Mouse (Mus musculus) left cerebral cortex, postnatal 10 days (tissue): ENCODE data around the gene Fam189a2. TPM values are rescaled to one million over a fixed set of nuclear protein-coding genes. Genes with fewer than 3 reads are reported as not detected.
A peak's percentile ranks its signal among the peaks of the same experiment; 100 is the strongest.

Source experiments
- DNase-seq, 2 experiments: peaks; one replicate each; pipeline ENCODE4 v3.0.0; 2021 to 2022; ENCODE audit warnings: low spot score in 2 of 2, mixed read lengths in 1 of 2; ENCODE audit errors: extremely low spot score in 1 of 2
- intact Hi-C: fragments of 180-260 bp; cut with DNase I; formaldehyde crosslinking; loops from one replicate; pipeline ENCODE4 v1.15.1; 2025
- total RNA-seq, 2 experiments: library from RNA; stranded (reverse); gene quantifications; 2 replicates each; pipeline ENCODE4 v1.2.3; 2021

The Fam189a2 gene
- total RNA-seq, 2 experiments from 2014 or later = 15.2 to 16.1 TPM

DNA sequence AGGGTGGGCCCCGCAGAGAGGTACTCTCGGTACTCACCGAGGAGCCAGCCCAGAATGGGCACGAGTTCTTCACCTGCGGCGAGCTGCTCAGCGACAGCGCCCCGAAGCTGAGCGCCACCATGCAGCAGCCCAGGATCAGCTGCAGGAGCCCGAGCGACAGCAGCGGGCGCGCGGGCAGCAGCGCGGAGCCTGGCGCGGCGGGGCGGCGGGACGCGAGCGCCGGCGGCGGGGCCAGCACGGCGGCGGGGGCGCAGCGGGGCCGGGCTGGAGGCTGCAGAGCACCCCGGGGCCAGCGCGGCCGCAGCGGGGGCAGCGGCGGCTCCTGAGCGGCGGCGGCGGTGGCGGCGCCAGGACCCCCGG is 328 bp downstream of the Fam189a2 start:
- intact Hi-C loops = loop anchor here (5.0 kb wide), 1 partner anchor 72 kb away; no protein-coding TSS in a partner anchor
- DNase-seq = peak in 1 of 2 experiments; percentile 50

DNA sequence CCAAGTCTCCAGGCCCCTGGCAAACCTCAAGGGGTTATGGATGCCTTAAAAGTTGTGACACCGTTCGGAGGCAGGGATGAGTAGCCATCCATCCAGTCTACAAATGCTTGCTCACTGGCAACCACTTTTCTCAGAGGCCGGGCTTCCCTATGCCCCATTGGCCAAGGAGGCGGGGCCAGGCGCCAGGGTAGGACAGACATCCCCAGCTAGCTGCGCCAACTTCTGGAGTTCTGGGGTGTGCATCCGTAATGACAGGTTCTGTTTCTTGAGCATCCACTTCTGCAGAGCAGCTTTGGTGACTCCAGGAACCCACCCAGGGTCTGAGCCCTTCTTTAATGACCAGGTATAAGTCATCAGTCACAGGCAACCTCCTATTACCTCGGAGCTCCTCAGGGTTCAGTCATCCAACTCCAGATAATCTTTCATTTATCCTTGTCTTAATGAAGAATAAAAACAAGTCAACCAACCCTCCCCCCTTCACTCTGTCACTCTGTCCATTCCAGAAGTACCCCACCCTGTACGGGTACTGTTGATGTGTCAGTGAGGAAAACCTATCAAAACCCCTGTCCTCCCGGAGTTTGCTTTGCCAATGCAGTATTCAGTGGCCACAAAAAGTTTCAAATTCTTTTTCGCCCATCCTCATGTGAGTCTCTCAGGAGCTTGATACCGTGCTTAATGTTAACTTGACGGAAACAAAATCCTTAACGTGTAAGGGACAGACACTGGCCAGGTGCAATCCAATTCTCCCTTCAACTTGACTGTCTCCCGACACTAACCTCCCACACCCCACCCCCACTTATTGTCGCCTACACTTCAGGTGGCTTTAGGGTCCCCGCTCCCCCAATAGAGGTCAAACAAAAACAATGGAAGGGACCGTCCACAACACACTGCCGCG is 956 bp downstream of the Fam189a2 start:
- DNase-seq = peak in 1 of 2 experiments; percentile 34
- intact Hi-C loops = loop anchor here (5.0 kb wide), 1 partner anchor 72 kb away; no protein-coding TSS in a partner anchor

DNA sequence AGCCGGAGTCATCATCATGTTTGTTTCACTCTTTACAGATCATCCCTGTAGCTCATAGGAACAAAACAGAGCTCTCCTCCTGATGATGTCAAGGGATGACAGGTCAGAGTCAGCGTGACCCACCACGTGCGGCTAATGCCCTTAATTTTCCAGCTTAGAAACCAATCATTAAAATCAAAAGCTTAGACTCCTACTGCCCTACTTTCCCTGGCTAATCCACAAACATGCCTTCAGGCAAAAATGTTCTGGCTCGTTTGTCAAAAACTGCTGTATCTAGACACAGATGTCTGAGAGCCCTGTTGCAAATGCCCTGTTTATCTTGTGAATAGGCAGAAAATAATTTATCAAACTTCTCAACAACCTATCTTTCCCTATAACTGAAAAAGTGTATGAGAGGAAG is 4.9 kb downstream of the Fam189a2 start:
- no peak for DNase-seq
- intact Hi-C loops = no loop called here

DNA sequence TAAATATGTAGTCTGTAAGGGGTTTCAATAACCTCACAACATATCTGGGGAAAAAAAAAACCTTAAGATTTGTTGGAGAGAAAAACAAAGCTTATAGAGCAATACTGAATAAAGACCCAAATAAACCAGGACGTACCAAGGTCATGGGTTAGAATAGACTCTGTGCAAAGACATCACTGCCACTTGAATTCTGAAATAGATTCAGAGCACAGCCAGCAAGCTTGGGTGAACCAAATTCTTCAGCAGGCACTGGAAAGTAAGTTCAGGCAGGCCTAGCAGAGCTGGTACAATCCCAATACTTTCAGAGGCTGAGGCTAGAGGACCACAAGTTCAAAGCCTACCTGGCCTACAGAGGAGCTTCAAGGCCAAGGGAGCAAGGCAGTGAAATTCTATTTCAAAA is 6.2 kb downstream of the Fam189a2 start:
- intact Hi-C loops = no loop called here
- DNase-seq = no peak

DNA sequence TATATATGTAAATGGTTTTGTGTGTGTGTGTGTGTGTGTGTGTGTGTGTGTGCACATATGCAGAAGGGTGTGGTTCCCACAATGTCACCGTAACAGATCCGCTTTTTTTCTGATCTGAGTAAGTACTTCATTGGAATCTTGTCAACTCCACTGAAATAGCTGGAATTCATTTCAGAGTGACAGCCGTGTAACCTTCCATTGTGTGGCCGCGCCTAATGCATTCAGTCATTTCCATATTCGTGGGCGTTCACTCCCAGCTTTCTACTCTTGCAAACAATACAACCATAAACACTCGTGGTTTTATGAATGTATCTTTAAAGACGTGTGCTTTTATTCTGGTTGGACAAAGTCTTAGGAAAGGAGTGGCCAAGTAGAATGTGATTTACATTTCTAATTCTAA is 6.7 kb downstream of the Fam189a2 start:
- intact Hi-C loops = no loop called here
- no peak for DNase-seq

DNA sequence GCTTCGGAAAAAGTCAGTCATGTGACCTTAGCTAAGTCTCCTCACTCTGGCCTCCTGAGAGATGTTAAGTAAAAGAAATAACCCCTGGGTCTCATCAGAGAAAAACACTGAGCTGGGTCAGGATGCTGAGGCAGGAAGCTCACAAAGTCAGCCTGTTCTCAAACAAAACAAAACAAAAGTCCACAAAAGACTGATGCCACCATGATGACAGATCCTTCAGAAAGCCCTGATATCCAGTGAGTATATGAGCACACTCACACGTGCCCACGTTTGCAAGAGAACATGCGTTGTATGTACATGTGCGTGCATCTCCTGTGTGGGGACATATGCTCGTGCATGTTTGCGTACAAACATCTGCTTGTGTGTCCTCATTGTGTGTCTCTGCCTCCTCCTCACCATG is 7.5 kb downstream of the Fam189a2 start:
- DNase-seq = no peak
- intact Hi-C loops = no loop called here

DNA sequence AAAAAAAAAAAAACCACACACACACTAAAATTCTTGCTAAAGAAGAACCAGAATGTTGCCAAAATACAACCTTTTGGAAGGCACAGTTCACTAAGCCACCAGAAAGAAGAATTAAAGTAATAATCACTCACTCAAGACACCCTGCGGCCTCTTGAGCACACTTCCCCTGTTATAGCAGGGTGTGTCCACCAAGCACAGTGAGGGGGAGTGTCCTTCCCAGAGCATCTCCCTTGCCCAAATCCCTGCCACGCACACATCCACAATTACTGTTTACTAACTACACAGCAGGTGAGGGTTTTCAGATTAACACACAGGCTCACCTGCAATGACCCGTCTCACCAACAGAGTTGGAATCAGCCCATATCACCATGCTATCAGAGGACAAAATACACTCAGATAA is 8.0 kb downstream of the Fam189a2 start:
- intact Hi-C loops = no loop called here
- DNase-seq = no peak

DNA sequence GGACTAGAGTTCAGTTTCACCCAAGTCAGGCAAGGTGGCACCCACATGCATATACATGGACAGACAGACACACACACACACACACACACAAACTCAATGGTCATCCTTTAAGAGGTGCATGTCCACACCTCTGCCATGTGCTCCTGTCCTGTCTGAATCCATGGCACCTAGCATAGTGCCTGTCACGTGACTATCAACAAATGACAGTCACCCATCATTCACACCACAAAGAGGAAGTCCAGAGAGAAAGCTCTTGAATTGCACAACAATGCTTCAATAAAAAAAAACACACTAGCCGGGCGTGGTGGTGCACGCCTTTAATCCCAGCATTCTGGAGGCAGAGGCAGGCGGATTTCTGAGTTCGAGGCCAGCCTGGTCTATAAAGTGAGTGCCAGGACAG is 8.5 kb downstream of the Fam189a2 start:
- DNase-seq = no peak
- intact Hi-C loops = no loop called here

DNA sequence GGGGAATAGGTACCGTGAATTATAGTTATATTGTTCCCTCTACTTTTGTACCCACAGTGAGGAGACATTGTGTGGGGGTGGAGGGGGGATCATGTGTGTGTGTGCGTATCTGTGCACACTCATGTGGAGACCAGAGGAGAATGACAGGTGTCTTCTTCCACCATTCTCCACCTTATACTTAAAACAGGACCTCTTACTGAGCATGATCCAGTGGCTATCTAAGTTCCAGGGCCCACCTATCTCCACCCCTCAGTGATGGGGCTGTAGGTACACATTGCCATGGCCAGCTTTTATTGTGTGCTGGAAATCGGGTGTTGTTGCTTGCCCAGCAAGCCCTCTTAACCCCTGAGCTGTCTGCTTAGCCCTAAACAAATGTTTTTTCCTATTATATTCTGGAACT is 10.1 kb downstream of the Fam189a2 start:
- no peak for DNase-seq
- intact Hi-C loops = no loop called here

DNA sequence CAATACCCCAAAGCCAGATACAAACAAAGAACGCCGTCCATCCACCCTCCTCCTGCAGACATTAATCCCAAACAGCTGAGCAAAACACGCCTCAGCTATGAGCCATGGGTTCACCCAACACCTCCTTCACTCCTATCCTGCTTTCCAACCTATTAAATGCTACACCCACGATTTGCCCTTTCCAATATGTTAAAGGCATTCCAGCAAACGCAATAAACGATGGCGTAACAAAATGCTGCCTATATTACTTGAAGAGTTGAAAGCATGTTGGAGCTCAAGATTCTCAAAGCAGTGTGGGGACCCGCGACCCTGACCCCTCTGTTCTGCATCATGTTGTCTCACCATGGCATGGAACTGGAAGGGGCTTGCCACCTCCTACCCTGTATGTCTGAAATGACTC is 11.2 kb downstream of the Fam189a2 start:
- no peak for DNase-seq
- intact Hi-C loops = no loop called here

DNA sequence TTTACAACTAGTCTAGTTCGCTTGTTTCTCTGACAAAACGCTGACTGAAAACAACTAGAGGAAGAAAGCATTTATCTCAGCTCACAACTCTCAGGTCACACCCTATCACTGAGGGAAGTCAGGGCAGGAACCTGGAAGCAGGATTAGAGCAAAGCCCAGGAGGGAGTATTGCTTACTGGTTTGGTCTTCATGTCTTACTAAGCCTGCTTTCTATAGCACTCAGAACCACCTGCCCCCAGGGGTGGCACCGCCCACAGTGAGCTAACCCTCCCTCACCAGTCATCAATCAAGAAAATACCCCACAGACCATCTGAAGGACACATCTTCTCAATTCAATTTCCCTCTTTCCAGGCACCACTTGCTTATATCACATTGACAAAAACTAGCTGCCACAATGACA is 12.4 kb downstream of the Fam189a2 start:
- no peak for DNase-seq
- intact Hi-C loops = no loop called here

DNA sequence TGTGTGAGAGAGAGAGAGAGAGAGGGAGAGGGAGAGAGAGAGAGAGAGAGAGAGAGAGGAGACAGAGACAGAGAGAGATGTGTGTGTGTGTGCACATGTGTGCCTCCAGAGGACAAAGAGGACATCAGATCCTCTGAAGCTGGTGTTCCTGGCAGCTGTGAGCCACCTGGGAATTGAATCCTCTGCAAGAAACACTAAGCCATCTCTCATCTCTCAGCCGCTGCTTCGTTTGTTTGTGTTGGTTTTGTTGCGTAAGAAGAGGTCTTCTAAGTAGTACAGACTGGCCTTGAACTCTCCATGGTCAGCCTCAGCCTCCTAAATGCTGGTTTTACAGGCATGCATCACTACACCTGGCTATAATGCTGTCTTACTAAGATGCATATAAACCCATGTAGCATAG is 12.9 kb downstream of the Fam189a2 start:
- DNase-seq = no peak

DNA sequence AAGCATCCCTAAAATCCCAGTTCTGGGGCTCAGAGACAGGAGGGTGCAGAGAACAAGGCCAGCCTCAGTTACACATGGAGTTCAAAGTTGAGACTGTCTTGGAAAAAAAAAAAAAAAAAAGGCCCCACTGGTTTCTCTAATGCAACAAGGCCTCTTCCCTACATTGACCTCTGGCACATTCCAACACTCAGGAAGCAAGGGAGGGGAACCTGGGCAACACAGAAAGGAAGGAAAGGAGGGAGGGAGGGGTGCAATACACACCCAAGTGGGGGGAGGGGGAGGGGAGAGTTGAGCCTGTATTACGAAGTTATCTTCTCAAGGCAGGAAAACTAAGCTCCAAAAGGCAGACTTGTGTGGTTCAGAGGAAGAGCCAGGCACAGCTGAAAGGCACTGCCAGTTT is 13.4 kb downstream of the Fam189a2 start:
- peak in 1 of 2 experiments; percentile 40 for DNase-seq
- intact Hi-C loops = no loop called here

More for the DNA sequence above, 12.9 kb downstream of the Fam189a2 start:
- intact Hi-C loops = no loop called here

DNA sequence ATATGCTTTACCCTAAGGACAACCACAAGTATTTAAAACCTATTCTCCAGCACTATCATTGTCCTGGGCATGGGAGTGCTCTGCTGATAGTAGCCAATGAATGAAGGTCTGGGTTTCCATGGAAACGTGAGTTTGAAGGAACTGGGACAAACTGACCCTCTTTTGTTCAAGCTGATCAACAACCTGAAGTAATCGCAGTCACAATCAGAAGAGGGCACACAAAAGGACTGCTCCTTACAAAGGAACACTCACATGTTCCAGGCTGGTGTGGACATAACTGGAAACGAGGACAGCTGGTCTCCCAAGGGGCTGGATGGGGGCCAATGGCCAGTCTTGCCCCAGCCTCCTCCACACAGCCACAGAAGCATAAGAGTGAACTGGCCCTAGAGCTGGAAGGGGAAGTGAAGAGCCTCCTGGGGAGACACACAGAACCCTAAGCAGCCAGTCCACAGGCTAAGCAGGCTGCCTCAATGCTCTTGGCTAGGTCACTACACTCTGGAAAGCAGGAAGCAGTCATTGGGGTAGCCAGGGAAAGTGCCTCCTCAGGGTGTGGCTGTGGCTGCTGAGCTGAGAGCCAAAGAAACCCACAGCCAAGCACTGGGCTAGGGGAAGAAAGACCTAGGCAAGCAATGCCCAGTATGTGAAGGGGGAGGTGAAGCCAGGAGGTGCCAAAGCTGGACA is 14.0 kb downstream of the Fam189a2 start:
- DNase-seq = peak in 1 of 2 experiments; percentile 59
- intact Hi-C loops = no loop called here

DNA sequence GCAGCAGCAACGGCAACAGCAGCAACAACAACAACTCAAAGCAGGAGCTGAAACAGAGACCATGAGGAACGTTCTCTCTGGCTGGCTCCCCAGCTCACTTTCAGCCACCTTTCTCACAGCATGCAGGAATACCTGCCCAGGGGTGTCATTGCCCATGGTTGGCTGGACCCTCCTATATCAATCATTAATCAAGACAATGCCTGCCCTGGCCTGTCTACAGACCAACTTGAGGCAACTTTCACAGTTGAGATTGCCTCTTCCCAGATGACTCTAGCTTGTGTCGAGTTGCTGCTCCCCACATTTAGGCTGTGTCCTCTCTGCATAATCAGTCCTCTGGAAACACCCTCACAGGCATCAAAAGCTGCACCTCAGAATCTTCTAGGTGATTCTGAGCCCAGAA is 17.6 kb downstream of the Fam189a2 start:
- intact Hi-C loops = no loop called here
- DNase-seq = no peak

DNA sequence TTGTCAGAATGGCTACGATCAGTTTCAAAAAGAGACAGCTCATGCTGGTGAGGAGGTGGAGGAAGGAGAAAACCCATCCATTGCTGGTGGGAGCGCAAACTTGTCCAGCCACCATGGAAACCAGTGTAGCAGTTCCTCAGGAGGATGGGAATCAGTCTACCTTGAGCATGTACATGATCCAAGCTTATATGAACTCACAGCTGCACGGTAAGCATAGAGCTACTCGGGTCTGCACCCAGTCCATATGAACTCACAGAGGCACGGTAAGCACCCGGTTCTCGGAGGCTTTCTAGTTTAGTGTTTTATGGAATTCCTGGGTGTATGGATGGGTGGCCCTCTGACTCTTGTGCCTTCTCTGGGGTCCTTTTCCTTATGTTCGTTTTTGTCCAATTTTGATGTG is 18.3 kb downstream of the Fam189a2 start:
- no peak for DNase-seq
- intact Hi-C loops = no loop called here

DNA sequence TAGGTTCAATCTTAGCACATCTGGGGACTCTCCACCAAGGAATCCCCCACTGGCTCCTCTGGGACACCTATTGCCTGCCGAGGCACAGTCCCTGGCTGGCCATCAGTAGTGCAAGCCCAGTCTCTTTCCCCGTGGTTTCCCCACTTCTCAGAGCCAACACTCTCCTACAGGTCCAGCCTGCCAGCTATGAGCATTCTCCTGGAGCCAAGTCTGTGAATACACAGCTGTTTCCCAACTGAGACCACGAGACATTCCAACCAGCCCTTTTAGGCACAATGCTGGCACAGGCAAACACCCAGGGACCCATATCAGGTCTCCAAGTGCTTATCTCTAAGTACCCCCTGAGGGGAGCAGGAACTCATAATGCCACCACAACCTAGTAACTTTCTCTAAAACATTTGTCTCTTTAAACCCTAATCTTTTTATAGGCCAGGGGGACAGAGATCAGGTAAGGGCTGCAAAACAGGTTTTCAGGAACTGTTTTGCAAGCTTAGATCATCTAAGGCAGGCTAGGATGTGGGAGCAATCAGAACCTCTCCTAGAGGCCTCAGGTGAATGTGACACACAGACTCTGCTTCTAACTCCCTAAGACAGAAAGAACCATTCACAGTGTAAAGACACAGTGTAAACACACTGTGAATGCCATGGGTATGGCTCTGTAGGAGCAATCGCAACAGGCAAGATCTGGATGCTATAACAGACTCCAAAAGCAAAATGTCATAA is 23.0 kb downstream of the Fam189a2 start:
- no peak for DNase-seq
- intact Hi-C loops = no loop called here

DNA sequence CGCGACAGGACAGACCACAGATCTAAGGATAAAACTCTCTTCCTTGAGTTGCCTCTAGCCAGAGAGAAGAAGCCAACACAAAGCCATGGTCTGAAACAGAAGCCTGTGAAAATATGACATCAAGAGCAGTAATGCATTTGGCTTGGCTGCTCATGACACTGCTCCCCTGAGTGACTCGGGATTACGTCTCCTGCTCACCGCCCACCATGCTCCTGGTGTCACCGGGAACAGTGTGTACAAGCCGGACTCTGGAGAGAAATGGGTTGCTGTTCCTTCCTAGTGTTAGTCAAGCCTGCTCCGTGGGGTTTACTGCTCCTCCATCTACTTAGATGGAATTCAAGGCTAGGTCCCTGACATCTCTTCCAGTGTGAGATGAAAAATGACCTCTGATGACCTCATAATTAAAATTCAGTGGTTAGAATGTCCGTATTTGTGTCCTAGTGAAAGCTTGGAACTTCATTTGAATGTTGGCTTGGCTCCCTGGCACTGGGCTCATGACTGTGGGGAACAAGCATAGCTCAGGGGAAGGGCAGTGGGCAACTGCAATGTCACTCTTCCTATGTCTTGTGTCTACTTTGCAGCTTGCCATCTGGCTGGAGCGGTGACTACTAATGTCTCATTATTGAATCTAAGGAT is 23.7 kb downstream of the Fam189a2 start:
- no peak for DNase-seq

DNA sequence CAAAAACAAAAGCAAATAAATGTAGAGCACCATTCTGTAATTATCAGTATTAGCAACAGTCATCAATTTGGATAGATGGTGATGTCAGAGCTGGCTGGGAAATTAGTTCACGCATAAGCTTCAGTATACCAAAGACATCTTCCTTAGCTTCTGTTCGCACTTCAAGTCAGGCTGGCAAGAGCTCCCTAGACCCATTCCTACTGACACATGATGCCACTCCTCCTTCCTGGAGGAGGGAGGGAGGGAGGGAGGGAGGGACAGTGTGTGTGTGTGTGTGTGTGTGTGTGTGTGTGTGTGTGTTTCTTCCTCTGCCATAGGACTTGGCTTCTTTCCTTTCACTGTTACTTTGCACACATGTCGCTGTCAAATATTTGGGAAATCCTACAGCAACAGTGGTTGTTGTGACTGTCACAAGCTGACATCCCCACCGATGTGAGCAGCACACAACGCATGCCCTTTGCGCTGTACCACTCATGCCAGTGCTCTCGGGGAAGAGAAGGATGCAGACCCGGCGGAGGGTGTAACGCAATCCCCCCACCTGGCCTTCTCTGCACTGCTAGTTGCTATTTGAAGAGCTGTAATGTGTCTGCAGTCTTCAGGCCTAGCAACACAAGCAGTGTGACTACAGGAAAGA is 34.9 kb downstream of the Fam189a2 start:
- intact Hi-C loops = no loop called here

More for the DNA sequence above, 23.7 kb downstream of the Fam189a2 start:
- intact Hi-C loops = no loop called here

More for the DNA sequence above, 34.9 kb downstream of the Fam189a2 start:
- DNase-seq = no peak
